Comparison of ENCODE assay signal across 14 mouse cellular contexts in genomic region chr15:10922570-10922969, GRCm38 (mm10). TPM values are rescaled to one million over a fixed set of nuclear protein-coding genes. Genes with fewer than 3 reads are reported as not detected.
DNase-seq lines count a peak whose midpoint lies in the region; ATAC-seq lines count a peak whose summit lies in the region.
"Had no signal": no experiment of that assay in that cellular context is flagged by ENCODE, and none has a peak within 500 bp of the region (broad histone marks: within the 10 kb centered on the region; RNA-seq: fewer than 3 reads in every experiment).

No protein-coding gene starts in this region.

- peak; percentile 46 for ATAC-seq in frontal cortex, adult (ENCODE audit: low TSS enrichment)
- no peak for ATAC-seq in inflammation-experienced regulatory T-cells, adult 6 months

- DNase-seq in frontal cortex, postnatal 10 days (ENCODE audit: low spot score in 2 of 2) = no peak
- peak; percentile 13 for DNase-seq in right cerebral cortex, postnatal 14 days
- DNase-seq in right cerebral cortex, postnatal 25 days = no peak
- peak; percentile 5 to 21 for DNase-seq in layer of hippocampus, adult 8-10 months (ENCODE audit: low spot score in 2 of 2)
- DNase-seq in retina, postnatal 1 day = no peak
- no peak for DNase-seq in embryo, embryonic 11 days
- DNase-seq: gastrocnemius, postnatal 14 days; kidney, adult 18-20 months; lung, postnatal 36 days; thymus, postnatal 4 days had no signal

RNA-seq across cellular contexts. Expression of gene C1qtnf3, which starts 29.6 kb away (rescaled TPM):
- total RNA-seq in layer of hippocampus, adult 8-10 months (2022) = under 1 TPM in 1 of 4 experiments, not detected in 3; 0.26 TPM
- under 1 TPM in 1 of 3 experiments, not detected in 2; 0.24 TPM for polyA plus RNA-seq in inflammation-experienced regulatory T-cells, adult 6 months (2017; shearing (Covaris generic))
- total RNA-seq: liver, adult 2 months had no signal
- polyA plus RNA-seq: erythroblast, embryonic 14.5 days had no signal

RNA-seq across cellular contexts. Expression of gene Amacr, which starts 59.0 kb away (rescaled TPM):
- total RNA-seq in layer of hippocampus, adult 8-10 months (2022) = 10 to 100 TPM in 3 of 4 experiments, 1 to 10 TPM in 1; 8.4 to 16.4 (median 11.4) TPM
- 1 to 10 TPM; 3.0 to 4.3 (median 3.2) TPM for polyA plus RNA-seq in inflammation-experienced regulatory T-cells, adult 6 months (2017; shearing (Covaris generic))

Comparison
In these comparisons a context has a peak if more than half of its experiments do, and no peak if none do; other contexts are left out.
1. DNase-seq: peak in right cerebral cortex, postnatal 14 days (single experiment) and layer of hippocampus, adult 8-10 months (2 of 2); none in frontal cortex, postnatal 10 days (0 of 2), right cerebral cortex, postnatal 25 days (single experiment), retina, postnatal 1 day (single experiment) and embryo, embryonic 11 days (single experiment).